Mouse (Mus musculus) kidney, postnatal 0 days (tissue): ENCODE data around the gene Nacad. TPM values are rescaled to one million over a fixed set of nuclear protein-coding genes. Genes with fewer than 3 reads are reported as not detected.
A peak's percentile ranks its signal among the peaks of the same experiment; 100 is the strongest.

Experiments
- ATAC-seq: fragments of 200-750 bp; cut with Nextera tagmentation; replicated peaks from 2 replicates; pipeline ENCODE4 v1.8.0; 2017; ENCODE audit warnings: low read depth, moderate number of reproducible peaks, moderate TSS enrichment, moderate library complexity; ENCODE audit not compliant: low FRiP score
- DNase-seq: peaks from one replicate; pipeline ENCODE4 v3.0.0-alpha.2; 2016; ENCODE audit warnings: low spot score
- H3K27ac ChIP-seq: fragments of 300-500 bp; sonication (generic); 2 replicates; pipeline ENCODE4 v1.5.1; 2014; ENCODE audit warnings: mild to moderate bottlenecking
- H3K27me3 ChIP-seq: fragments of 300-500 bp; sonication (generic); 2 replicates; pipeline ENCODE4 v1.6.1; 2014; ENCODE audit warnings: low read length, mixed read lengths; ENCODE audit not compliant: insufficient read depth
- H3K36me3 ChIP-seq: fragments of 300-500 bp; sonication (generic); 2 replicates; pipeline ENCODE4 v1.6.1; 2014; ENCODE audit warnings: low read length, mixed read lengths; ENCODE audit not compliant: insufficient read depth
- H3K4me1 ChIP-seq: fragments of 300-500 bp; sonication (generic); replicated peaks from 2 replicates; pipeline ENCODE4 v1.6.1; 2014; ENCODE audit warnings: antibody characterized with exemption, low read length, mixed read lengths; ENCODE audit not compliant: insufficient read depth
- H3K4me2 ChIP-seq: fragments of 300-500 bp; sonication (generic); 2 replicates; pipeline ENCODE4 v1.6.1; 2014; ENCODE audit warnings: mild to moderate bottlenecking, low read length, moderate library complexity, mixed read lengths
- H3K4me3 ChIP-seq: fragments of 300-500 bp; sonication (generic); replicated peaks from 2 replicates; pipeline ENCODE4 v1.5.1; 2014; ENCODE audit warnings: low read depth, low read length
- H3K9ac ChIP-seq: fragments of 300-500 bp; sonication (generic); 2 replicates; pipeline ENCODE4 v1.6.1; 2014; ENCODE audit warnings: low read depth, low read length
- H3K9me3 ChIP-seq: fragments of 300-500 bp; sonication (generic); replicated peaks from 2 replicates; pipeline ENCODE4 v1.6.1; 2016; ENCODE audit warnings: low read length, inconsistent platforms, mixed read lengths
- CTCF ChIP-seq: IDR thresholded peaks from 2 replicates; pipeline ENCODE4 v1.5.1; 2016; ENCODE audit warnings: antibody characterized with exemption, low read depth, mild to moderate bottlenecking, moderate library complexity
- WGBS: fragments of 180-500 bp; shearing (Covaris S2); extraction: QIAGEN DNeasy Blood & Tissue Kit; methylation state at CpG from one replicate; pipeline ENCODE4 v1.1.7; 2014; 5-methylcytosine and 5-hydroxymethylcytosine counted together
- polyA plus RNA-seq: library from polyadenylated mRNA; unstranded; fragments of >200 nt; fragmentation: Nextera tagmentation; extraction: Ambion mirVana; gene quantifications from 2 replicates; pipeline ENCODE4 v1.2.1, GENCODE M21; 2015

Gene Nacad
- polyA plus RNA-seq, 1 experiment from 2014 or later, result 1.1 TPM

- WGBS, result 81% methylated on average over 6 of the region's 6 CpGs
- DNase-seq, result no peak
- TF ChIP-seq CTCF, result no peak
Observed at GRCm38 (mm10) chr11:6562359-6562758, 43.5 kb downstream of the Nacad start.

GRCm38 (mm10) chr11:6561474-6561873 is 44.4 kb downstream of the Nacad start:
- peak overlapping the region; percentile 79 for H3K27ac ChIP-seq
- H3K4me3 ChIP-seq, result no peak overlapping the region

More at GRCm38 (mm10) chr11:6562359-6562758, 43.5 kb downstream of the Nacad start:
- H3K4me3 ChIP-seq, result no peak overlapping the region
- H3K9ac ChIP-seq, result no peak overlapping the region
- no peaks in the 10 kb centered on the region for H3K9me3 ChIP-seq
- 0 out of 2 replicates have a peak, but pooled peaks cover 4% of the 10 kb centered on the region for H3K36me3 ChIP-seq
- peak overlapping the region; percentile 27; the same call in 1 of the 2 replicates for H3K4me2 ChIP-seq
- H3K4me1 ChIP-seq, result no peaks in the 10 kb centered on the region; the same call in 1 of the 2 replicates
- H3K27me3 ChIP-seq, result no peaks in the 10 kb centered on the region
- ATAC-seq, result peak; percentile 26; the same call in 1 of the 2 replicates
- H3K27ac ChIP-seq, result peak overlapping the region; percentile 79

GRCm38 (mm10) chr11:6560655-6561360 is 45.0 kb downstream of the Nacad start:
- DNase-seq (peak; percentile 87), ATAC-seq (peak; percentile 22; the same call in 1 of the 2 replicates)
- H3K4me1 ChIP-seq, result no peaks in the 10 kb centered on the region; the same call in 1 of the 2 replicates
- peak overlapping the region; percentile 27 for H3K4me2 ChIP-seq
- WGBS, result 67% methylated on average over 13 of the region's 13 CpGs
- H3K27me3 ChIP-seq, result no peaks in the 10 kb centered on the region
- TF ChIP-seq CTCF, result no peak
- H3K36me3 ChIP-seq, result 0 out of 2 replicates have a peak, but pooled peaks cover 4% of the 10 kb centered on the region
- H3K4me3 ChIP-seq, result no peak overlapping the region
- no peak overlapping the region for H3K9ac ChIP-seq
- H3K27ac ChIP-seq, result peak overlapping the region; percentile 79
- H3K9me3 ChIP-seq, result no peaks in the 10 kb centered on the region

More at GRCm38 (mm10) chr11:6561474-6561873, 44.4 kb downstream of the Nacad start:
- no peaks in the 10 kb centered on the region; the same call in 1 of the 2 replicates for H3K4me1 ChIP-seq
- H3K36me3 ChIP-seq, result 0 out of 2 replicates have a peak, but pooled peaks cover 4% of the 10 kb centered on the region
- TF ChIP-seq CTCF, result no peak
- no peak overlapping the region for H3K9ac ChIP-seq
- 0 out of 2 replicates have a peak, but pooled peaks have one; percentile 21 for ATAC-seq
- H3K27me3 ChIP-seq, result no peaks in the 10 kb centered on the region
- no peaks in the 10 kb centered on the region for H3K9me3 ChIP-seq
- peak; percentile 58 for DNase-seq
- WGBS, result 65% methylated on average over 4 of the region's 4 CpGs
- peak overlapping the region; percentile 27 for H3K4me2 ChIP-seq

- no peak overlapping the region for H3K9ac ChIP-seq
- DNase-seq (no peak), ATAC-seq (no peak)
- H3K27me3 ChIP-seq, result no peaks in the 10 kb centered on the region
- 89% methylated on average over 2 of the region's 2 CpGs for WGBS
- H3K4me3 ChIP-seq, result no peak overlapping the region
- no peaks in the 10 kb centered on the region for H3K9me3 ChIP-seq
- TF ChIP-seq CTCF, result no peak
- H3K27ac ChIP-seq, result 0 out of 2 replicates have a peak overlapping the region, but pooled peaks have one; percentile 55
- H3K4me1 ChIP-seq, result no peaks in the 10 kb centered on the region; the same call in 1 of the 2 replicates
- H3K4me2 ChIP-seq, result no peak overlapping the region
- 0 out of 2 replicates have a peak, but pooled peaks cover 4% of the 10 kb centered on the region for H3K36me3 ChIP-seq
Observed at GRCm38 (mm10) chr11:6559996-6560395, 45.9 kb downstream of the Nacad start.

- 0 out of 2 replicates have a peak overlapping the region, but pooled peaks have one; percentile 1 for H3K27ac ChIP-seq
- ATAC-seq, result no peak
- H3K36me3 ChIP-seq, result peaks cover 3% of the 10 kb centered on the region; the same call in 1 of the 2 replicates
- no peak overlapping the region for H3K4me2 ChIP-seq
- TF ChIP-seq CTCF, result no peak
- no peak overlapping the region for H3K4me3 ChIP-seq
- no peak overlapping the region for H3K9ac ChIP-seq
- no peaks in the 10 kb centered on the region for H3K27me3 ChIP-seq
- H3K4me1 ChIP-seq, result no peaks in the 10 kb centered on the region; the same call in 1 of the 2 replicates
- no peak for DNase-seq
- WGBS, result 80% methylated on average over 3 of the region's 3 CpGs
- H3K9me3 ChIP-seq, result no peaks in the 10 kb centered on the region
Observed at GRCm38 (mm10) chr11:6558234-6558633, 47.6 kb downstream of the Nacad start.

GRCm38 (mm10) chr11:6550201-6550600 is 55.7 kb downstream of the Nacad start:
- WGBS, result 88% methylated on average over 3 of the region's 3 CpGs
- Histone ChIP-seq H3K4me3 (no peak overlapping the region), H3K9ac (no peak overlapping the region), H3K36me3 (peaks cover 3% of the 10 kb centered on the region; the same call in 1 of the 2 replicates), H3K27me3 (no peaks in the 10 kb centered on the region), H3K4me1 (peaks cover 7% of the 10 kb centered on the region; the same call in 1 of the 2 replicates), H3K27ac (no peak overlapping the region), H3K4me2 (no peak overlapping the region), H3K9me3 (no peaks in the 10 kb centered on the region)
- DNase-seq (no peak), ATAC-seq (no peak)
- no peak for TF ChIP-seq CTCF
